Mouse (Mus musculus) lung, postnatal 0 days (tissue): ENCODE measurements around the gene Fdps.

Experiments
- CTCF ChIP-seq: IDR thresholded peaks from 2 replicates; pipeline ENCODE4 v1.5.1; 2016; ENCODE audit warnings: antibody characterized with exemption, mild to moderate bottlenecking
- EP300 ChIP-seq: IDR thresholded peaks from 2 replicates; pipeline ENCODE4 v1.6.1; 2016; ENCODE audit warnings: antibody characterized with exemption, mild to moderate bottlenecking, control low read depth

GRCm38 (mm10) chr3:89091811-89092508 lies 9.8 kb downstream of the Fdps start:
- TF ChIP-seq CTCF (no peak), EP300 (no peak)
